Mouse (Mus musculus): ENCODE measurements around the gene Myo1d.

Gene Myo1d

DNA sequence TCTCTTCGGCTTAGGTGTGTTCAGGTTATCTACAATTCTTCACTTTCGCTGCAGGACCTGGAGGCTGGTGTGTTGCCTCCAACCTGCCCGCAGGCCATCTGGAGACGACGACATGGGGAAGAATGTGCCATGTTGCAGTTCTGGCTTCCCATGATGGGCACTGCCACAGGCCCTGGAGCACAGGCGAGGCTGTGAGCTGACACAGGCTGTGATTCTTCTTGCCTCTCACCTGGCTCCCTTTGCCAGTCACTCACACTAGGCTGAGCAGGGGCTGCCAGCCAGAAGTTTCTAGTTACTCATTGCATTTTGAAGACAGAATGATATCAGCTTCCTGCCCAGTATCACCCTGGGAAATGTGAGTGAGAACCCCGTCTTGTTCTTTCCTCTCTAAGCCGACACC is 250.7 kb downstream of the Myo1d start:
- DNase-seq = no peak

DNA sequence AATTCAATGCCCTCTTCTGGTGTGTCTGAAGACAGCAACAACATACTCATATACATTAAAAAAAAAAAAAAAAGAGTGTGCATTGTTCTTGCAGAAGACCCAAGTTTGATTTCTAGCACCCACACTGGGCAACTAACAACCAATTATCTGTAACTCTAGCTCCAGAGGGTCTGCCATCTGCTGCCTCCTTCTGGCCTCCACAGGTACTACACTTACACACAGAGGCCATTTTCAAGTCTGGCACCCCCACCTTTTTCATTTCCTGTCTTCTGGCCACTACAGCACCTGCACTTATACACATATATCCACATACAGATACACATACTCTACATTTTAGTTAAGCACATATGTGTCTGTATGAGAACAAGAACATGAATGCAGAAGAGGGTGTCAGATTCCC is 252.1 kb downstream of the Myo1d start:
- no peak for DNase-seq

DNA sequence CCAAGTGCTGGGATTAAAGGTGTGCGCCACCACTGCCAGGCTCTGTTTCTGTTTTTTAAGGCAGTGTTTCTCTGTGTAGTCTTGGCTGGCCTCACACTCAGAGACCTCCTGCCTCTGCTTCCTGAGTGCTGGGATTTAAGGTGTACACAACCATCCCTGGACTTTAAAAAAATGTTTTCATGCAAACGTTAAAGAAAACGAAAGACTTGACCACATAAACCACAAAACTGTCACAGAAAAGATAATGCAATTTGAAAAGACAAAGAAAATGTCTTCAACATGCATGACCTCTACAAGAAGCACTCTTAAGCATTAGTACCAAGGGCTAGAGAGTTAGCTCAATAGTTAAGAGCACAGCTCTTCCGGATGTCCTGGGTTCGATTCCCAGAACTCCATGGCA is 255.6 kb downstream of the Myo1d start:
- DNase-seq = no peak

DNA sequence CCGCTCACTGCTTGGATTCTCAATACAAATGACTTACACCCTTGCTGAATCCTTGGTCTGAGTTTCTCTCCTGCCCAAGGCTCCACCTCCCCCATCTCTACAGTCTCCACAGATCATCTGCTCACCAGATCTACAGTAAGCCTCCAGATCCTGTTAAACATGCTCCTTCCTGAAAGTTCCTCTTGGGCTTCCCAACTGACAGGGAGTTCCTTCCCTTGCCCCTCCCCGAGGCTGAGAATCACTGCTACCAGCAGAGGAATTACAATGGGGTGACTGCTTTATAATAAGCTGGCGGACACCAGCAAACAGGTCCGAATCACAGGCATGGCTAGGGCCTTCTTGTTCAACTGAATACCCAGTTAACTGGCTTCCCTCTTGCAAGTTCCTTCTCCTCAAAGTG is 256.4 kb downstream of the Myo1d start:
- DNase-seq = peak in 1 of 2 experiments; percentile 9

DNA sequence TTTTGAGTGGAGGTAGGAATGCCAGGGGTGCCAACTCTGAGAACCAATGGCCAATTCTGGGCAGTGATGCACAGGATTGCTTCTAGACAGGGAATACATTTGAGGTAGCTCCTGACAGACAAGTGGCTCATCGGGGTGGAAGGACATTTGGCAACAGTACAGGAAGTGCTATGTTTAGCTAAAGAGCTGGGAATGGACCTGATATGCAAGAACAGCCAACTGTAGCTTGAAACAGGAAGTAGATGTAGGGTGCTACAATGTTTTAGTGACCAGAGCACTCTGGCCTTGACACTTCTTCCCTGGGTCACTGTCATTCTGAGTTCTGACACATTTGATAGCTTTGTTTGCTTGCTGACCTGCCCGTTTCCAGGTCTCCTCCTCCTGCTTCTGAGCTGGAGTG is 257.0 kb downstream of the Myo1d start:
- DNase-seq = peak in 1 of 2 experiments; percentile 12

DNA sequence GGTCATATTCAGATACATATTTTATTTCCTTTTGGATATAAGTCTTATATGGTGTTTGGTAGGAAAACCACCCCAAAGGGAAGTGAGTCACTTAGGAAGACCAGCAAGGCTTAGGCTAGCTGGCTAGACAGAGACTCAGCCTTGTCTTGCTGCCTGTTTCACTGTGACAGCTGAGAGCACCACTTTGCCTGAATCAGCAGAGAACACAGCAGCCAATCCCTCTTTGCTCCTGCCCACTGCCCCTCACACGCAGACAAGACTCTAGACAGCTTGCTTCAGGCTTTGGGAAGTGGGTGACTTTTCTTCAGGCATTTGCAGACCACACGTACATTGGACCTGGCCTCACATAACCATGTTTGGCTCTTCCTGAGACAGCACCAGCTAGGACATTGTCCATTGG is 258.7 kb downstream of the Myo1d start:
- no peak for DNase-seq

DNA sequence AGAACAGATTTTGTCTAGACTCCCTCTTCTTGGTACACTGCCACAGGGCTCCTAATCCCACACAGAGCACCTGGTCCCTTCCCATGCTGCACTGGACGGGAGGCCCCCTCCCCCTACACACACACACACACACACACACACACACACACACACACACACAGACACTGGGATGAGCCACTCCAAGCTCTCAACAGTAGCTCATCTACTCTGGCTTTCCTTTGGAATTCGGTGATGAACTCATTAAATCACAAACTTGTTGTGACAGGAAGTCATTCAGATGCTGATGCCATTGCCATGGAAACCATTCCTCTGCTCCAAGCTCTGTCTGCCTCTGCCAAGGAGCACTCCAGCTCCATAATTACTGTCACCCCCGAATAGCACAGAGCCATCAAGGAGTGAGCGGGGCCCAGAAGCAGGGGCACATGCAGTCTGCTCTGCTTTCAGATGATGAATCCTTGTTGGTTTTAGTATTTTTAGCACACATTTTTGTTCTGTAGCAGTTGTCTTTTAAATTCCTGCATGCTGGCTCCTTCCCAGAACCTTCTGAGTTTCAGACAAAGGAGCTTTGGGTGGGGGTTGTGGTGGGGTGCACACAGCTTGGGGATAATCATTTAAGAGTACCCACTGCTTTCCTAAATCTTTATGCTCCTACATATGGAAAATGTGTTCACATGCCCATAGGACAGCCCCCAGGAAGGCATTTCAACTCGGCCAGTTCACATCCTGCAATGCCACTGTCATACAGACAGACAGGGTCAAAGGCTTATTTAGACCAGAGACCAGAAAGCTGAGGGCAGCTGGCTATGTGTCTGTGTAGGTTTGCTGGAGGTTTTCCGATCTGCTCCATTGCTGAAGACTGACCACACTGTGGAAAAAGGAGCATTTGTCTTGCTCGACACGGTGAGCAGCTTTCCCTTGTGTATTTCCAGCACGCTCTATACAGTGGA is 261.1 kb downstream of the Myo1d start:
- no peak for DNase-seq

DNA sequence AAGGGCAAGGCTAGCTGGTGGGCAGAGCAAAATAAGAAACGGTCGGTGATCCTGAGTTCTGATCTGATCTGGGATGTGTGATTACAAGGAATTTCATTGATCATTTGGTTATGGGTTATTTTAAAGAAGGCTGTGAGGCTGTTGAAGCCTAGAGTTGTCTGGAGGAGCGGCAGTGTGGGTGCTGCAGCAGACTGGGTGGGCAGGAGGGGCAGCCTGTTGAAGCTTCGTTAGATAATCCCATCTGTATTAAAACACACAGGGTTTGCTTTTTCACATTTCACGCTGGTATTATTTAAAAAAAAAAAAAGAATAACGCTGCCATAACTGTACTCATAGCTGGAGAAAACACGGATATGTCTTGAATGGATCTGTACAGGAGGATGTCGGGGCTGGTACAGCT is 263.9 kb downstream of the Myo1d start:
- no peak for DNase-seq

DNA sequence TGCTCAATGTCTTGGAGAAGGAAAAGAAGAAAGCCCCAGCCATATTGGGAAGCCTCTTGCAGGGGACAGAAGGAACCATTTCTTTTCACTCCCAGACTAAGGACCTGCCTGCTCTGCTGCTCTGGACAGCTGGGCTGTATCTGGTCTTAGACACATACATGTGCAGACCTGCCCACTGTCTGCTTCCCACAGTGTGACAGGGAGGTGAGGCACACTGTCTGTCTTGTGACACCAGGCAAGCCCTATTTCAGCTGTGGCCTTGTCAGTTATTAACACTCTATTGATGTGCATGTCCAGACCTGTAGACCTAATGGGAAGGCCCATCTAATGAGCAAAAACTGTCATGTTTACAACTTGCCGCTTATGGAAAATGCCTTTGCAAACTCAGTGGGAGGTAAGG is 264.5 kb downstream of the Myo1d start:
- no peak for DNase-seq

DNA sequence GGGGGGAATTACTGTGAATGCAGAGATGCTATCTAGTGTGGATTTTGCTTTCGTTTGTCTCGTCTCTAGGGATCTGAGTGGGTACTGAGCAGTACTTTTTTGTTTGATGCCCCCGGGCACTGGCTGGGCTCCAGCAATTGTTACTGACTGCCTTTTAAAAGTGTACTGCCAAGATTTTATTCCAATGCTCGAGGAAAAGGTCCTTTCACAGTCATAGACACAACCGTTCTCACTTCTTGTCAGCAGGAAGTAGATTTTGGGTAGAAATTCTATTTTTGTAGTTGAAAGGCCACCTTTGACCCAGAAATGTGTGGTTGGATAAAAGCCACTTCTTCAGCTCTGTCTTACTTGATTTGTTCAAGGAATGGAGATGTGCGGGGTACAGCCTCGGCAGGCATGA is 266.0 kb downstream of the Myo1d start:
- no peak for DNase-seq

DNA sequence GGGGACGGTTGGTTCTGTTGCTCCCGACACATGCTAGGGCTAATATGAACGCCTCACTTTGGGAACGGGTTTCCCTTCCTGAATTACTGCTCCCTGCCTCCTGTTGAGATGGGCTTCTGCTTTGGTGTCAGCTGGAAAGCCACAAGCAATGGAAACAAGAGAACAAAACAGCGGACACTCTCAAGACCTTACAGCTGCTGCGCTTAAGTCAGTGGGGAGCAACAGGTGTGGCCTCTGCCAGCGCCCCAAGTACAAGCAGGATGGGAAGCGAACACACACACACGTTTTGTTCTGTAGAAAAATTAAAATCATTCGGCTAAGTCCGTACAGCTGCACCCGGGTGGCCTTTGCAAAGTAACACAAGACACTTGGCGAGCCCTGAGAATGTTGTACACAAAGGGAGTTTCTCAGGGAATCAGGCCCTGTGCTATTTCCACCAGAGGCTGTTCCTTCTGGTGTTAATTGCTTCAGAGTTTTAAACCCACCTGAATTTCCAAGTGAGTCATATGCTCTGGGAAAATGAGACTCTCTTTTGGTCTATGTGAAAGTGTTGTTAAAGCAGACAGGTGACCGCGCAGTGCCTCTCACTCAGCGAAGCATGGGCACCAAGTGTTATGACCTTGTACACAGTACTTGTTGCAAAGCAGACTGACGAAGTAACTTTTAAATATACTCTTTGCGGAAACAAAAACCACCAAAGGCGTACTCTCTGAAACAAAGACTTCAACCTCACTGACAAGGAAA is 267.3 kb downstream of the Myo1d start:
- no peak for DNase-seq

DNA sequence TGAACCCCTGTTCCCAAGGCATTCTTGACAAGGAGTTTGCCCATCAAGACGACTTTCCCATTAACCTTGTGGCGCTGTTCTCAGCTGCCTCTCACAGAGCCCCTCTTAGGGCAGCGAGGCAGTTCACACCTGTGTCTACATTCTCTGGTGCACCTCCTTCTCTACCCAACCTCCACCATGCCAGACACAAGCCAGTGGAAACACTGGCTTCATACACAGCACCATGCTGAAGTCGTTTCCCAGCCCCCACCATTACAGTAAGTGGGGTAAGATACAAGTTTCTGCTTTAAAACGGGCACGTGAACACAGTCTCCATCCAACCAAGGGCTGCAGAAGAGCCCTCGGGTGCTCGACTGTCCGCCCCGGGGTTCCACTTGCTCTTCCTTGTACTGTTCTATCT is 269.7 kb downstream of the Myo1d start:
- DNase-seq = no peak

DNA sequence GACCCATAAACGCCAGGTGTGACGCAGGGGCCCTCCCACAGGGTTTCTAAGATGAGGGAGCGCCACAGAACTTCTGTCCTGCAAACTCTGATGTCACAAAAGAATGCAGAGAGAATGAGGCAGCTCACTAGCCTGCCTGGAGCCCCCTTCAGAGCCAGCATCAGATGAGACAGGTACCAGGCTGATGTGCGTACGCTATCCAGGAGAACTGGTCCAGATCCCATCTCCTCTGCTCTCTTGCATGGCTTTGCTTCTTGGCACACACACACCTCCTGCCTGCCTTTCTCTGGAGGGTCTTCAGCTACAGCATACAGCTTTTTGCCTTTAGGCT is 270.7 kb downstream of the Myo1d start:
- DNase-seq = no peak

DNA sequence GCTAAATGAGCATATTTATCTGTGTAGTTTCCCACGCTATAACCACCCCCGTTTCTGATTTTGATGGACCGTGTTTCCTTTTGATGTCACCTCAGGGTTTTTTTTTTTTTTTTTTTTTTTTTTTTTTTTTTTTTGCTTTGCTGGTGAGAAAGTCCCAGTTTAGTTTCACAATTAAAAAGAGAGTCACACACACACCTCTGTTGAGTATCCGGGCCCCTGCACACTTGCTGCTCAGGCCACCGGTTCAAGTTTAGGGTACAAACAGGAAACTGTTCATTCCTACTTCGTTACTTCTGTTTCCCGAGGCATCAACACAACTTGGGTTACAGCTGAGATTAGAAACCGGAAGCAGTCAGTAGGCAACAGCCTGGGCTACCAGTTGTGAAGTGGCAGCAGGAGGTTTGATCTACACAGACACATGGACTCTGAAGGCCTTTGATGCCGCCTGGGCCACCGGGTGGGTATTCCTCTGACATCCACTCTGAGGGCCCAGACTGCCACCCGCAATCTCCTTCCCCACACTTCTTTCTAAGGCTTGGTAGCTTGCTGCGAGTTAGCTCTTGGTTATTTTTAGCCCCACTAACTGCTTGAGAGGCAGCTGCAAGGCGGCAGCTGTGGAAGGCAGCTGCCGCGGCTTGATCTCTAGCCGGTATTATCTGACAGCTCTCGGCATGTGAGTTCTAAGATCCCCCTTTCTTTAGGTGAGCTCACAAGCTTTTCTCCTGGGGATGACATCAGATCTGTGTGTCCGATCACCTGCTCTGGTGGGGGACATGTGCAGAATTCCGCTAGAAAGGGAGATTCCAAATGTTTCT is 271.3 kb downstream of the Myo1d start:
- no peak for DNase-seq

DNA sequence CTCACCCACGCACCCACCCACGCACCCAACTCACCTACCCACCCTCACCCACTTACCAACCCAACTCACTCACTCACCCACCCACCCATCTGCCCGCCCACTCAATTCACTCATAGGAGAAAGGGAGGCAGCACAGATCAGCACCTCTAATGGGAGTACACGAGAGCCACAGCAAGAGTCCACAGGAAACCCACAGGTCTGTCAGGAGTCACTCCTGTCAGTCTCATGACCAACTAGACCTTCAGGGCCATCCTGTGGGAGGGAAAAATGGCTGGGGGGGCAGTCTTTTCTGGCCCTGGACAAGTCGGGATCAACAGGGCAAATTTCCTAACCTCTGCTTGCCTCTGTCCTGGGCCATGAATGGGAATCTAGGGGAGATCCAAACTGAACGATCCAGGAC is 272.0 kb downstream of the Myo1d start:
- no peak for DNase-seq

DNA sequence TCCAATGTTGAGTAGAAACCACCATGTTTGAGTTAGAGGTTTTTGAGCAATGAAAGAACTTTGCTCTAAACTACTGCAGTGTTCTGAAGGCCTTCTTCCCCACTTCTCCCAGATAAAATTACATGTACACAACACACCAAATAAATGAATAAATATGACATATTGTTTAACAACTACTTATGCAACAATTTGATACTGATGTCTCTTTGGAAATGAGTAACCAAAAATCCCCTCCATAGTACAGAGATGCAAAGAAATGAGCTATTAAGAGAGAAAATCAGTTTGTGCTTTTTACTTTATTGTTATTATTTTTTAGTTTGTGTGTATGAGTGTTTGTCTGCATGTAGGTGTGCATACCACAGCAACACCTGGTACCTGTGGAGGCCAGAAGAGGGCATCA is 273.3 kb downstream of the Myo1d start:
- no peak for DNase-seq

DNA sequence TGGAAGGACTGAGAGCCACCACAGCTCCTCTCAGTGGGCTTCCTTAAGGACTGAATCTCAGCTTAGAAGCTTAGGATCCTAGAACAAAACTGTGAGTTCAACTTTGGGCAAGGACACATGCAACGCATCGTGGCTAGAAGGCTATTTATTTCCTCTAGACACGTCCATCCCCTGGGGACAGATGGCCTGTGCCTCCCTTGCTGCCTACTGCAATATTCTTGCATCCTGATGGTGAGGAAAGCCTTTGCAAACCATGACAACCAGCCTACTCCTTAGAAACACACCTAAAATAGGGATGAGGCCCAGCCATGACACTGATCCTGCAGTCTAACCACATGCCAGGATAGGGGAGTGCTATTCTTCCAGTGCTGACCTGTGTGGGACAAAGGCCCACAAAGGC is 274.2 kb downstream of the Myo1d start:
- no peak for DNase-seq

DNA sequence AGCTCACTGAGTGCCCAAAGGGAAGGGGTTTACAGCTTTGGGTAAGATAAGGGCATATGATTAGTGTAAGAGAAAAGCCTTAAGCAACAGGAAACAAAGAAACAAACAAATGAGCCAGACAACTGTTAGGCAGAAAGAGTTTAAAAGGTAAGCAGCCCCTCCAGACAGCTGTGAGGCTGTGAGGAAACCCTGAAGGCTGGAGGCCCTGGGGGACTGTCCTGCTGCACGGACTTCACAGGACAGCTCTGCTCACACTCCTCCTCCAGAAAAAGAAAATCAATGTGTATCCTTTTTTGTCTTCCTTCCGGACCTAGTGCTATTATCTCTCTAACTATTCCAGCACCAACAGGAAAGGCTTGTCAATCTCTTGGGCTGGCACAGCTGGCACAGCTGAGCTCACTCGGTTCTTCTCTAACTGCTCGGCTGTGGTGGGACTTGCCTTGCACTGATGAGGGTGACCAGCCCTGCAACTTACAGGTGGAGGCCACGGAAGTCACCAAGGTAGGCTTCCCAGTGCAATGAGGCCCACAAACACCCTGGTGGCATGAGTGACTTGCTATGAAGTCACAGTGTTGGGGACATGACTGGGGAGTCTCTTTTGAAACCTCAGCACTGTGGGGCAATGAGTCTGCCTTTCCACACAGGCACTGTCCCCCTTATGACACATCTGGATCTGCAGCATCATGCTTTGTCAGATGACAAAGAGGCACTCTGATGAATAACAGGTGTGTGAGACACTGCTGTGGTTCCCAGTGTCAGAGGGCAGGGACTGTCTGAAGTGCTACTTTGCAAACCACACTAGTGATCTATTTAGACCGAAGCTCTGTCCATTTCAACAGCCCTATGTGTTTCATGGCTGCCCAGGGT is 275.1 kb downstream of the Myo1d start:
- DNase-seq = no peak

DNA sequence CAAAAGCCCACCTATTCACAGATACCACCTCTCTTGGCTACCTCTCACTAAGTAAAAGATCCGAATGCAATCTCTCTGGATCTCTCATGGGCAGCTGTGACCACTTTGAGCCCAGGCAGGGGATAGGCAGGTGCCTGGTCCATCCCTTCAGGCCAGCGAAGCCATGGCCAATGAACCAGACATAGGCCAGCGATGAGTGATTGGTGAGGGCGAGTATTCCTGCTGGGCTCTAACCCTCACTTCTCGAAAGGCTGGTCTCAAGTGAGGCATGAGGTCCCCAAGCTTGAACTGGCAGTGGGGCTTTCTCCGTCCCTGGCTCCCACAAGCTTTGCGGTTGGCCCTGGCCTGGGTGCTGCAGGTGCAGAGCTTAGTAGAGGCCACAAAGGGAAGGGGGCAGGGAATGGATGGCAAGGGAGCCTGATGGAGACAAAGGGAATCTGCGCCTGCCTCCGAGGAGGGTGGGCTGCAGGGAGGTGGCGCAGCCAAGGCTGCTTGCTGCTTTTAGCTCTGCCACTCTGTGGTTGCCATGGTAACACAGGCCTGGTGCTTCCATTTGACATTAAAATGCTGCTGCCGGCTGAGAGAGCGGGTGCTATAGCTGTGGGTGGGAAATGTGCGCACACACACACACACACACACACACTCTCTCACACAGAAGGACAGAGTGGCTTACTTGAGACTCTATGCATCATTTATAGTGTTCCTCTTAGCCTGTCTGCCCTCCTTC is 275.9 kb downstream of the Myo1d start:
- DNase-seq = no peak

DNA sequence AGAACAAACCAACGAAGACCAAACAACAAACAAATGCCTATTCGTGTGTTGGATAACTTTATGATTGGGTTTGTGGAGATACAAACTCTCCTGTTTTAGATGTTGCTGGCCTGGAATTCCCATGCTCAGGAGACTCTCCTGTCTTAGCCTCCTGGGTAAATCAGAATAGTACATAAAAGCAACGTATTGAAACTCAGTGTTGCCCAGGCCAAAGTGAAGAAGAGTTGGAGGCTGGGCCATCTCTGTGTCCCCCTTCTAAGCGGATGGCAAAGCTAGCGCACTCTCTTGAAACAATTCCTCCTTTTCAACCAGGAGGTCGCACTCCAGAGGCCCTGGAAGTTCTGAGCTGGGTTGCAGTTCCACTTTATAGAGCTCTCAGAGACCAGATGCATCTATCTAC is 276.5 kb downstream of the Myo1d start:
- no peak for DNase-seq

DNA sequence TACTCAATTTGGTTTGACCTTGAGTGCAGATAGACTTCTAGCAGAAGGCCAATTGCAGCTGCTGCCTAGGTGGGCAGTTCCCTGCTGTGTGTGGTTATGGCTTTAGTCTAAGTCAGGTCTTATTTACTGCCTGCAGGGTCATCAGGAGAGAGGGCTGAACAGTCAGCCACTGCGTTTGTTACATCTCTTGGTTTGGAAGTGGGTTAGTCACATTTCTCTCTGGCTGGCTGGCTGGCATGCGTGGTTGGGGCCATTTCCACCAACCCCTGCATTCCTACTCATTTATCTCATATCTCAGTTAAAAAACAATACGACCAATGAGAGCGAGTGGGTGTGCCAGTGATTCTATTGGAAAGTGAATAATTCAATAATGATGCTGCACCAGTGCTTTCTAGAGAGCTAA is 280.3 kb downstream of the Myo1d start:
- DNase-seq = no peak

All from lung, adult 18-20 months (tissue).